Mouse (Mus musculus) intestine, embryonic 14.5 days (tissue): ENCODE results near the gene Kdf1. TPM values are rescaled to one million over a fixed set of nuclear protein-coding genes. Genes with fewer than 3 reads are reported as not detected.

ENCODE experiments used
- ATAC-seq: fragments of 200-750 bp; cut with Nextera tagmentation; replicated peaks from 2 replicates; pipeline ENCODE4 v1.8.0; 2017; ENCODE audit warnings: low read depth, moderate number of reproducible peaks, moderate TSS enrichment, moderate library complexity; ENCODE audit not compliant: low FRiP score, low TSS enrichment
- DNase-seq: peaks from one replicate; pipeline ENCODE4 v3.0.0-alpha.2; 2018; ENCODE audit warnings: low spot score
- H3K27ac ChIP-seq: fragments of 300-500 bp; sonication (generic); 2 replicates; pipeline ENCODE4 v1.5.1; 2014; ENCODE audit warnings: low read depth, mild to moderate bottlenecking, control low read depth
- H3K27me3 ChIP-seq: fragments of 300-500 bp; sonication (generic); replicated peaks from 2 replicates; pipeline ENCODE4 v1.6.1; 2014; ENCODE audit warnings: low read length, control low read depth; ENCODE audit not compliant: control insufficient read depth, insufficient read depth
- H3K36me3 ChIP-seq: fragments of 300-500 bp; sonication (generic); 2 replicates; pipeline ENCODE4 v1.6.1; 2014; ENCODE audit warnings: low read length, control low read depth; ENCODE audit not compliant: control insufficient read depth, insufficient read depth
- H3K4me1 ChIP-seq: fragments of 300-500 bp; sonication (generic); replicated peaks from 2 replicates; pipeline ENCODE4 v1.6.1; 2014; ENCODE audit warnings: low read length, control low read depth, mixed read lengths; ENCODE audit not compliant: control insufficient read depth, insufficient read depth
- H3K4me2 ChIP-seq: fragments of 300-500 bp; sonication (generic); 2 replicates; pipeline ENCODE4 v1.6.1; 2014; ENCODE audit warnings: low read length
- H3K4me3 ChIP-seq: fragments of 300-500 bp; sonication (generic); 2 replicates; pipeline ENCODE4 v1.5.1; 2014; ENCODE audit warnings: low read depth, low read length, control low read depth, mixed read lengths
- H3K9ac ChIP-seq: fragments of 300-500 bp; sonication (generic); 2 replicates; pipeline ENCODE4 v1.6.1; 2014; ENCODE audit warnings: mild to moderate bottlenecking, low read length
- H3K9me3 ChIP-seq: fragments of 300-500 bp; sonication (generic); 2 replicates; pipeline ENCODE4 v1.6.1; 2016; ENCODE audit warnings: low read length, control low read depth; ENCODE audit not compliant: control insufficient read depth
- WGBS: fragments of 180-500 bp; shearing (Covaris S2); extraction: QIAGEN DNeasy Blood & Tissue Kit; methylation state at CpG from one replicate; pipeline ENCODE4 v1.1.7; 2014; 5-methylcytosine and 5-hydroxymethylcytosine counted together
- microRNA-seq: library from miRNA; unstranded; fragments of <30 nt; microRNA quantifications from one replicate; pipeline ENCODE4, GENCODE M21; 2016
- polyA plus RNA-seq: library from polyadenylated mRNA; unstranded; fragments of >200 nt; fragmentation: Nextera tagmentation; extraction: Ambion mirVana; gene quantifications from 2 replicates; pipeline ENCODE4 v1.2.1, GENCODE M21; 2014

Kdf1 gene
- polyA plus RNA-seq, 1 experiment from 2014 or later, result 34.5 TPM

GRCm38 (mm10) chr4:133574843-133575202 is 56.1 kb downstream of the Kdf1 start:
- peak overlapping the region; percentile 97 for H3K4me2 ChIP-seq
- peaks cover 20% of the 10 kb centered on the region for H3K36me3 ChIP-seq
- no peak; the same call in 1 of the 2 replicates for ATAC-seq
- peak overlapping the region; percentile 80; the same call in 1 of the 2 replicates for H3K27ac ChIP-seq
- DNase-seq, result no peak
- under 1% methylated on average over 41 of the region's 41 CpGs for WGBS
- H3K4me3 ChIP-seq, result peak overlapping the region; percentile 89
- peak overlapping the region; percentile 92 for H3K9ac ChIP-seq
- H3K27me3 ChIP-seq, result no peaks in the 10 kb centered on the region
- H3K9me3 ChIP-seq, result 0 out of 2 replicates have a peak, but pooled peaks cover 3% of the 10 kb centered on the region
- peaks cover 8% of the 10 kb centered on the region for H3K4me1 ChIP-seq

- H3K27me3 ChIP-seq, result no peaks in the 10 kb centered on the region
- H3K4me1 ChIP-seq, result peaks cover 8% of the 10 kb centered on the region
- no peak overlapping the region for H3K9ac ChIP-seq
- no peak overlapping the region for H3K27ac ChIP-seq
- no peaks in the 10 kb centered on the region for H3K9me3 ChIP-seq
- ATAC-seq (no peak), DNase-seq (no peak)
- H3K4me3 ChIP-seq, result no peak overlapping the region
- WGBS, result 76% methylated on average over 12 of the region's 12 CpGs
- peaks cover 45% of the 10 kb centered on the region for H3K36me3 ChIP-seq
- no peak overlapping the region for H3K4me2 ChIP-seq
Measured at GRCm38 (mm10) chr4:133577983-133578382, 59.2 kb downstream of the Kdf1 start.

Small RNA genes lying within 50 kb of the gene (microRNA-seq; reads per million reads assigned to microRNA genes)
- not detected for gene Gm23158

Other genes with a start within 250 kb of the Kdf1 start
- 84.6 and 89.7 TPM in 2 replicates for gene Tmem222, start 241.2 kb upstream of the Kdf1 start, polyA plus RNA-seq
- 16.7 and 18.2 TPM in 2 replicates for gene Wdtc1, start 165.5 kb upstream of the Kdf1 start, polyA plus RNA-seq
- 11.0 and 11.6 TPM in 2 replicates for gene Slc9a1, start 149.3 kb upstream of the Kdf1 start, polyA plus RNA-seq
- gene Tent5b, start 38.8 kb upstream of the Kdf1 start, polyA plus RNA-seq, result 0.23 and 0.38 TPM in 2 replicates
- 1.1 and 2.4 TPM in 2 replicates for gene Trnp1, start 20.4 kb upstream of the Kdf1 start, polyA plus RNA-seq
- gene Nudc, start 27.0 kb downstream of the Kdf1 start, polyA plus RNA-seq, result 231 and 236 TPM in 2 replicates
- 3.2 and 5.4 TPM in 2 replicates for gene Nr0b2, start 34.4 kb downstream of the Kdf1 start, polyA plus RNA-seq
- gene Gpatch3, start 55.8 kb downstream of the Kdf1 start, polyA plus RNA-seq, result 6.9 and 7.5 TPM in 2 replicates
- gene Gpn2, start 65.4 kb downstream of the Kdf1 start, polyA plus RNA-seq, result 19.8 TPM in 2 replicates
- 39.2 and 42.7 TPM in 2 replicates for gene Sfn, start 83.2 kb downstream of the Kdf1 start, polyA plus RNA-seq
- gene Zdhhc18, start 131.2 kb downstream of the Kdf1 start, polyA plus RNA-seq, result 1.9 and 2.2 TPM in 2 replicates
- 13.3 and 14.4 TPM in 2 replicates for gene Pigv, start 153.7 kb downstream of the Kdf1 start, polyA plus RNA-seq
- 40.3 and 40.5 TPM in 2 replicates for gene Arid1a, start 237.8 kb downstream of the Kdf1 start, polyA plus RNA-seq